ENCODE assay signal across 13 mouse cellular contexts in genomic region chr8:9117809-9118737, GRCm38 (mm10).
DNase-seq lines count a peak whose midpoint lies in the region; ATAC-seq and TF ChIP-seq lines count a peak whose summit lies in the region.
"Had no signal": no experiment of that assay in that cellular context is flagged by ENCODE, and none has a peak within 500 bp of the region (broad histone marks: within the 10 kb centered on the region; RNA-seq: fewer than 3 reads in every experiment).

No protein-coding gene starts in this region.

- H3K9me3 ChIP-seq in hindbrain, embryonic 14.5 days (ENCODE audit: control insufficient read depth, low read length): no peaks in the 10 kb centered on the region
- no peaks in the 10 kb centered on the region for H3K9me3 ChIP-seq in embryonic facial prominence, embryonic 10.5 days
- H3K9me3 ChIP-seq: lung, embryonic 15.5 days had no signal

- no peaks in the 10 kb centered on the region for H3K27me3 ChIP-seq in hindbrain, embryonic 14.5 days (ENCODE audit: control insufficient read depth, insufficient read depth, low read length)
- H3K27me3 ChIP-seq in embryonic facial prominence, embryonic 10.5 days (replicated peaks; ENCODE audit: low read depth, poor library complexity, severe bottlenecking): no peaks in the 10 kb centered on the region
- H3K27me3 ChIP-seq: lung, embryonic 15.5 days had no signal

- peak overlapping the region; percentile 34 for H3K4me3 ChIP-seq in gastrocnemius, adult 2 months
- H3K4me3 ChIP-seq in hindbrain, embryonic 14.5 days (replicated peaks; ENCODE audit: low read length): no peak overlapping the region
- H3K4me3 ChIP-seq in embryonic facial prominence, embryonic 10.5 days: no peak overlapping the region
- H3K4me3 ChIP-seq: lung, embryonic 15.5 days had no signal

- no peaks in the 10 kb centered on the region for H3K36me3 ChIP-seq in hindbrain, embryonic 14.5 days (replicated peaks; ENCODE audit: control insufficient read depth, insufficient read depth)
- no peaks in the 10 kb centered on the region for H3K36me3 ChIP-seq in embryonic facial prominence, embryonic 10.5 days (replicated peaks)
- H3K36me3 ChIP-seq: lung, embryonic 15.5 days had no signal

- H3K4me2 ChIP-seq in hindbrain, embryonic 14.5 days (replicated peaks): peak overlapping the region; percentile 31
- H3K4me2 ChIP-seq: lung, embryonic 15.5 days had no signal

- H3K9ac ChIP-seq in hindbrain, embryonic 14.5 days: no peak overlapping the region
- H3K9ac ChIP-seq: lung, embryonic 15.5 days had no signal

- intact Hi-C loops in gastrocnemius, adult 2 months (cut with DNase I): no loop called here

- H3K4me1 ChIP-seq in hindbrain, embryonic 14.5 days (replicated peaks; ENCODE audit: control insufficient read depth, insufficient read depth, low read length): no peaks in the 10 kb centered on the region; the same call in 1 of the 2 replicates
- H3K4me1 ChIP-seq in embryonic facial prominence, embryonic 10.5 days: no peaks in the 10 kb centered on the region
- H3K4me1 ChIP-seq: lung, embryonic 15.5 days had no signal

- no peak overlapping the region for H3K27ac ChIP-seq in gastrocnemius, adult 2 months
- 0 out of 2 replicates have a peak overlapping the region, but pooled peaks have one; percentile 21 for H3K27ac ChIP-seq in hindbrain, embryonic 14.5 days
- H3K27ac ChIP-seq in embryonic facial prominence, embryonic 10.5 days (replicated peaks): no peak overlapping the region
- H3K27ac ChIP-seq: lung, embryonic 15.5 days had no signal

- DNase-seq in gastrocnemius, adult 2 months: no peak
- DNase-seq in gastrocnemius, postnatal 10 days: no peak
- DNase-seq in brain, adult 2 months (ENCODE audit: low read depth, low spot score): peak; percentile 16
- DNase-seq in hindbrain, embryonic 14.5 days (ENCODE audit: low spot score): peak; percentile 47
- DNase-seq in kidney, postnatal 4 days: peak; percentile 38 to 63
- DNase-seq in frontal cortex, postnatal 14 days (ENCODE audit: low spot score in 2 of 2): no peak
- no peak for DNase-seq in embryonic facial prominence, embryonic 10.5 days (ENCODE audit: low spot score)
- DNase-seq: adrenal gland, postnatal 10 days; B cell, adult 2 months; layer of hippocampus, adult 9-11 months; right cerebral cortex, postnatal 14 days had no signal

- WGBS in hindbrain, embryonic 14.5 days: 63% methylated on average over 27 of the region's 27 CpGs
- 92% methylated on average over 27 of the region's 27 CpGs for WGBS in embryonic facial prominence, embryonic 10.5 days

- peak; percentile 55; the same call in 1 of the 2 replicates for ATAC-seq in hindbrain, embryonic 14.5 days (ENCODE audit: low FRiP score)
- ATAC-seq in frontal cortex, adult (ENCODE audit: low TSS enrichment): no peak

- no peak for TF ChIP-seq CTCF in gastrocnemius, adult 2 months (IDR thresholded peaks at IDR 0.05)

Comparison
In these comparisons a context has a peak if more than half of its experiments do, and no peak if none do; other contexts are left out.
1. DNase-seq: peak in brain, adult 2 months (single experiment), hindbrain, embryonic 14.5 days (single experiment) and kidney, postnatal 4 days (2 of 2); none in gastrocnemius, adult 2 months (single experiment), gastrocnemius, postnatal 10 days (single experiment), frontal cortex, postnatal 14 days (0 of 2) and embryonic facial prominence, embryonic 10.5 days (single experiment).